Mouse (Mus musculus): ENCODE results near the gene Tnk1.

Gene Tnk1

GRCm38 (mm10) chr11:69858113-69858998, at the start of gene Tnk1:
Gene Tnk1 (minus strand): TSS chr11:69858730.
- no peak for DNase-seq (ENCODE audit: low spot score)

GRCm38 (mm10) chr11:69904311-69904710, 45.8 kb upstream of the Tnk1 start:
- DNase-seq (ENCODE audit: low spot score) = no peak

- DNase-seq (ENCODE audit: low spot score) = no peak
Measured at GRCm38 (mm10) chr11:69902972-69903371, 44.4 kb upstream of the Tnk1 start.

- no peak for DNase-seq (ENCODE audit: low spot score)
Measured at GRCm38 (mm10) chr11:69901993-69902392, 43.5 kb upstream of the Tnk1 start.

GRCm38 (mm10) chr11:69901406-69901846, 42.9 kb upstream of the Tnk1 start:
- DNase-seq (ENCODE audit: low spot score) = peak; percentile 97

GRCm38 (mm10) chr11:69900471-69901405, 42.2 kb upstream of the Tnk1 start, which contains the start of the genes 2810408A11Rik and Neurl4:
Gene 2810408A11Rik (minus strand): TSS chr11:69900987.
Gene Neurl4 (plus strand): TSS chr11:69901072.
- peak; percentile 87 for DNase-seq (ENCODE audit: low spot score)

- no peak for DNase-seq (ENCODE audit: low spot score)
Measured at GRCm38 (mm10) chr11:69899870-69900269, 41.3 kb upstream of the Tnk1 start.

- DNase-seq (ENCODE audit: low spot score) = no peak
Measured at GRCm38 (mm10) chr11:69895291-69895690, 36.8 kb upstream of the Tnk1 start, which contains the start of gene Acap1. Gene Acap1 (minus strand): TSS chr11:69895539.

GRCm38 (mm10) chr11:69894671-69895070, 36.1 kb upstream of the Tnk1 start:
- no peak for DNase-seq (ENCODE audit: low spot score)

- DNase-seq (ENCODE audit: low spot score) = no peak
Measured at GRCm38 (mm10) chr11:69891482-69891881, 33.0 kb upstream of the Tnk1 start.

- DNase-seq (ENCODE audit: low spot score) = no peak
Measured at GRCm38 (mm10) chr11:69886907-69887635, 28.5 kb upstream of the Tnk1 start.

- no peak for DNase-seq (ENCODE audit: low spot score)
Measured at GRCm38 (mm10) chr11:69884663-69885062, 26.1 kb upstream of the Tnk1 start.

- no peak for DNase-seq (ENCODE audit: low spot score)
Measured at GRCm38 (mm10) chr11:69884240-69884639, 25.7 kb upstream of the Tnk1 start.

- DNase-seq (ENCODE audit: low spot score) = no peak
Measured at GRCm38 (mm10) chr11:69883527-69884151, 25.1 kb upstream of the Tnk1 start.

- DNase-seq (ENCODE audit: low spot score) = no peak
Measured at GRCm38 (mm10) chr11:69883066-69883465, 24.5 kb upstream of the Tnk1 start.

GRCm38 (mm10) chr11:69881787-69882670, 23.5 kb upstream of the Tnk1 start:
- no peak for DNase-seq (ENCODE audit: low spot score)

GRCm38 (mm10) chr11:69880853-69881603, 22.5 kb upstream of the Tnk1 start, which contains the start of gene Kctd11:
Gene Kctd11 (minus strand): TSS chr11:69881406.
- DNase-seq (ENCODE audit: low spot score) = peak; percentile 54

GRCm38 (mm10) chr11:69880506-69880852, 21.9 kb upstream of the Tnk1 start:
- DNase-seq (ENCODE audit: low spot score) = no peak

- no peak for DNase-seq (ENCODE audit: low spot score)
Measured at GRCm38 (mm10) chr11:69879711-69880110, 21.2 kb upstream of the Tnk1 start.

Data from left cerebral cortex, adult 11 months (tissue).